Mouse (Mus musculus) kidney, adult 2 months (tissue): Measurements from ENCODE around the gene Olfr702.

Experiments
- CTCF ChIP-seq: fragments of 200-500 bp; conservative IDR thresholded peaks from 2 replicates; pipeline ENCODE4 v1.5.1; 2011; ENCODE audit warnings: low read depth, mild to moderate bottlenecking, control low read depth, low read length, moderate library complexity, mixed read lengths; ENCODE audit not compliant: insufficient read depth, insufficient read length
- POLR2A ChIP-seq: fragments of 200-500 bp; IDR thresholded peaks from one replicate; pipeline ENCODE4 v1.6.1; 2011; ENCODE audit warnings: low read depth, low read length, control low read depth

GRCm38 (mm10) chr7:106808734-106809133 is 25.0 kb downstream of the Olfr702 start, which contains the start of gene Olfr700:
- TF ChIP-seq CTCF, result no peak
- no peak for TF ChIP-seq POLR2A
